20 mouse cellular contexts compared by ENCODE assay signal in the genomic region with DNA sequence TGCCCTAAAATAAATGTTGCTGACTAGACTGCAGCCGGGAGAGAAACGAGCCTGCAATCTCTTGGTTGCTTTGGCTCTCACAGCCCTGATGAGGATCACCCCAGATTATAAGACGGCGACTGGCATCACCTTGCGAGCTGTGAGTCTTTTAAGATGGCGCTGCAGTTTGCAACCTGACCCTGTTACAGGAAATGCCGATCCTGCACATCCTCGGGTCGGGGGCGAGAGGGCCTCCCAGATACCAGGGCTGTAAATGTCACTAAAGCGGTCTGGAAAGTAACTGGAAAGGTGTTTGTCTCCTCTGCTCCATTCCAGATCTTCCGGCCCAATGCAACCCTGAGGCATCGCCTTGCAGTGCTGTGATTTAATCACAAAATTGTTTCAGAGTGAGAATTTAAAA. TPM values are rescaled to one million over a fixed set of nuclear protein-coding genes. Genes with fewer than 3 reads are reported as not detected.
DNase-seq lines count a peak whose midpoint lies in the region; ATAC-seq lines count a peak whose summit lies in the region.
"Had no signal": no experiment of that assay in that cellular context is flagged by ENCODE, and none has a peak within 500 bp of the region (broad histone marks: within the 10 kb centered on the region; RNA-seq: fewer than 3 reads in every experiment).

No protein-coding gene starts in this region.

- peaks cover 17% of the 10 kb centered on the region for H3K4me1 ChIP-seq in heart, embryonic 16.5 days (ENCODE audit: control insufficient read depth, insufficient read depth, low read length)
- peaks cover 6% of the 10 kb centered on the region for H3K4me1 ChIP-seq in neural tube, embryonic 15.5 days
- H3K4me1 ChIP-seq in limb, embryonic 10.5 days, result peaks cover 26% of the 10 kb centered on the region

- no peak for ATAC-seq in heart, embryonic 16.5 days (replicated peaks; ENCODE audit: extremely low read depth, insufficient read depth, low FRiP score)
- no peak for ATAC-seq in neural tube, embryonic 15.5 days (ENCODE audit: low FRiP score)
- ATAC-seq: forebrain, embryonic 15.5 days; midbrain, embryonic 16.5 days had no signal

- DNase-seq in heart, adult 18-20 months, result no peak
- peak; percentile 20 for DNase-seq in neural tube, embryonic 10.5 days (ENCODE audit: extremely low spot score, low spot score)
- peak; percentile 44 for DNase-seq in limb, embryonic 10.5 days (ENCODE audit: low spot score)
- no peak for DNase-seq in right cerebral cortex, postnatal 10 days (ENCODE audit: low spot score in 2 of 2)
- DNase-seq in adrenal gland, postnatal 36 days, result no peak
- DNase-seq: adrenal gland, postnatal 25 days; cerebellum, adult 2 months had no signal

- 0 out of 2 replicates have a peak overlapping the region, but pooled peaks have one; percentile 28 for H3K4me2 ChIP-seq in heart, embryonic 16.5 days (ENCODE audit: low read depth, low read length)
- H3K4me2 ChIP-seq in neural tube, embryonic 15.5 days, result no peak overlapping the region
- H3K4me2 ChIP-seq: forebrain, embryonic 15.5 days; hindbrain, embryonic 15.5 days; limb, embryonic 15.5 days had no signal

- no peaks in the 10 kb centered on the region for H3K9me3 ChIP-seq in heart, embryonic 16.5 days (replicated peaks; ENCODE audit: control insufficient read depth, low read length)
- H3K9me3 ChIP-seq in neural tube, embryonic 15.5 days (replicated peaks), result no peaks in the 10 kb centered on the region
- H3K9me3 ChIP-seq in limb, embryonic 10.5 days (replicated peaks), result no peaks in the 10 kb centered on the region
- H3K9me3 ChIP-seq: forebrain, embryonic 15.5 days; hindbrain, embryonic 15.5 days; limb, embryonic 15.5 days had no signal

- H3K27ac ChIP-seq in heart, embryonic 16.5 days (ENCODE audit: low read length), result no peak overlapping the region
- no peak overlapping the region for H3K27ac ChIP-seq in neural tube, embryonic 15.5 days (replicated peaks)
- peak overlapping the region; percentile 30 for H3K27ac ChIP-seq in limb, embryonic 10.5 days
- H3K27ac ChIP-seq: forebrain, embryonic 15.5 days; hindbrain, embryonic 15.5 days; left cerebral cortex, adult 2 months; limb, embryonic 15.5 days had no signal

- no peaks in the 10 kb centered on the region for H3K36me3 ChIP-seq in heart, embryonic 16.5 days (ENCODE audit: control insufficient read depth, insufficient read depth)
- H3K36me3 ChIP-seq in neural tube, embryonic 15.5 days, result no peaks in the 10 kb centered on the region
- no peaks in the 10 kb centered on the region for H3K36me3 ChIP-seq in limb, embryonic 10.5 days
- H3K36me3 ChIP-seq: forebrain, embryonic 15.5 days; hindbrain, embryonic 15.5 days; limb, embryonic 15.5 days had no signal

- H3K9ac ChIP-seq in heart, embryonic 16.5 days (ENCODE audit: low read length), result 0 out of 2 replicates have a peak overlapping the region, but pooled peaks have one; percentile 6
- no peak overlapping the region for H3K9ac ChIP-seq in neural tube, embryonic 15.5 days (replicated peaks)
- H3K9ac ChIP-seq: forebrain, embryonic 15.5 days; hindbrain, embryonic 15.5 days; limb, embryonic 15.5 days had no signal

- H3K4me3 ChIP-seq in heart, embryonic 16.5 days (ENCODE audit: low read length), result no peak overlapping the region
- no peak overlapping the region for H3K4me3 ChIP-seq in neural tube, embryonic 15.5 days (replicated peaks)
- H3K4me3 ChIP-seq in limb, embryonic 10.5 days, result 0 out of 2 replicates have a peak overlapping the region, but pooled peaks have one; percentile 19
- H3K4me3 ChIP-seq: forebrain, embryonic 15.5 days; hindbrain, embryonic 15.5 days; left cerebral cortex, adult 2 months; limb, embryonic 15.5 days had no signal

- WGBS in heart, embryonic 16.5 days, result 26% methylated on average over 13 of the region's 13 CpGs
- WGBS in neural tube, embryonic 15.5 days, result 49% methylated on average over 13 of the region's 13 CpGs
- WGBS in limb, embryonic 10.5 days, result 13% methylated on average over 13 of the region's 13 CpGs

- H3K27me3 ChIP-seq in heart, embryonic 16.5 days (ENCODE audit: control insufficient read depth, insufficient read depth, low read length), result no peaks in the 10 kb centered on the region
- H3K27me3 ChIP-seq in neural tube, embryonic 15.5 days (replicated peaks), result no peaks in the 10 kb centered on the region
- H3K27me3 ChIP-seq in limb, embryonic 10.5 days (ENCODE audit: low read depth, poor library complexity, severe bottlenecking), result no peaks in the 10 kb centered on the region
- H3K27me3 ChIP-seq: forebrain, embryonic 15.5 days; hindbrain, embryonic 15.5 days; limb, embryonic 15.5 days had no signal

RNA-seq across cellular contexts. Expression of a gene that starts 53.4 kb away (rescaled TPM):
- 0.42 and 0.49 TPM in 2 replicates for polyA plus RNA-seq in heart, embryonic 16.5 days (2015; fragmentation: Nextera tagmentation; extraction: Ambion mirVana)
- not detected for total RNA-seq in heart, adult 18-20 months (2021)
- polyA plus RNA-seq in neural tube, embryonic 15.5 days (2015; fragmentation: Nextera tagmentation; extraction: Ambion mirVana), result 78.6 and 86.7 TPM in 2 replicates
- 0.19 TPM in 1 of 2 replicates, not detected in the other for polyA plus RNA-seq in limb, embryonic 10.5 days (2016; fragmentation: Nextera tagmentation; extraction: Ambion mirVana)
- total RNA-seq in adrenal gland, postnatal 36 days (2021), result 1 to 10 TPM; 6.0 to 6.2 TPM
- total RNA-seq: common myeloid progenitor, adult 5-6 weeks; ES-E14; gastrocnemius, adult 18-20 months; granulocyte monocyte progenitor cell, adult 5-6 weeks; megakaryocyte-erythroid progenitor cell, adult 5-6 weeks had no signal
- polyA plus RNA-seq: spleen, adult 2 months had no signal

Comparison
In these comparisons a context has a peak if more than half of its experiments do, and no peak if none do; other contexts are left out.
1. DNase-seq: peak in neural tube, embryonic 10.5 days (single experiment) and limb, embryonic 10.5 days (single experiment); none in heart, adult 18-20 months (0 of 2), right cerebral cortex, postnatal 10 days (0 of 2) and adrenal gland, postnatal 36 days (0 of 2).
2. RNA of a gene that starts 53.4 kb away (polyA plus RNA-seq): 78.6 to 86.7 TPM in neural tube, embryonic 15.5 days; 0.42 to 0.49 TPM in heart, embryonic 16.5 days and 0.19 TPM in limb, embryonic 10.5 days; every median in the first group is over 10 times any median in the second.